Mouse (Mus musculus): Measurements from ENCODE around the gene Hils1. TPM values are rescaled to one million over a fixed set of nuclear protein-coding genes. Genes with fewer than 3 reads are reported as not detected.

The Hils1 gene
- total RNA-seq, 2 experiments from 2014 or later: not detected

- DNase-seq (ENCODE audit: low spot score in 2 of 2): peak; percentile 20 to 41
Measured at GRCm38 (mm10) chr11:95002705-95003104, 35.3 kb downstream of the Hils1 start.

- peak; percentile 23 to 27 for DNase-seq (ENCODE audit: low spot score in 2 of 2)
Measured at GRCm38 (mm10) chr11:95004136-95004936, 36.9 kb downstream of the Hils1 start.

GRCm38 (mm10) chr11:95004937-95005198, 37.5 kb downstream of the Hils1 start:
- no peak for DNase-seq (ENCODE audit: low spot score in 2 of 2)

GRCm38 (mm10) chr11:95006038-95006437, 38.6 kb downstream of the Hils1 start:
- peak; percentile 19 to 33 for DNase-seq (ENCODE audit: low spot score in 2 of 2)

GRCm38 (mm10) chr11:95006525-95007219, 39.3 kb downstream of the Hils1 start:
- peak; percentile 75 to 83 for DNase-seq (ENCODE audit: low spot score in 2 of 2)

GRCm38 (mm10) chr11:95007418-95007817, 40.0 kb downstream of the Hils1 start:
- DNase-seq (ENCODE audit: low spot score in 2 of 2): no peak

GRCm38 (mm10) chr11:95008661-95009628, 41.6 kb downstream of the Hils1 start:
- peak; percentile 28 to 39 for DNase-seq (ENCODE audit: low spot score in 2 of 2)

GRCm38 (mm10) chr11:95009629-95010014, 42.2 kb downstream of the Hils1 start, which contains the start of gene Samd14:
TSS of gene Samd14 (plus strand) at chr11:95009879.
- DNase-seq (ENCODE audit: low spot score in 2 of 2): peak; percentile 79 to 84

- peak; percentile 64 to 70 for DNase-seq (ENCODE audit: low spot score in 2 of 2)
Measured at GRCm38 (mm10) chr11:95010141-95010739, 42.8 kb downstream of the Hils1 start.

GRCm38 (mm10) chr11:95010841-95011403, 43.5 kb downstream of the Hils1 start:
- peak in 1 of 2 experiments; percentile 37 for DNase-seq (ENCODE audit: low spot score in 2 of 2)

- DNase-seq (ENCODE audit: low spot score in 2 of 2): no peak
Measured at GRCm38 (mm10) chr11:95011416-95011815, 44.0 kb downstream of the Hils1 start.

GRCm38 (mm10) chr11:95012075-95012474, 44.7 kb downstream of the Hils1 start:
- no peak for DNase-seq (ENCODE audit: low spot score in 2 of 2)

- no peak for DNase-seq (ENCODE audit: low spot score in 2 of 2)
Measured at GRCm38 (mm10) chr11:95012487-95012886, 45.1 kb downstream of the Hils1 start.

GRCm38 (mm10) chr11:95015484-95015883, 48.1 kb downstream of the Hils1 start:
- no peak for DNase-seq (ENCODE audit: low spot score in 2 of 2)

Other genes with a start within 250 kb of the Hils1 start
- under 1 TPM; 0.65 to 0.71 TPM for gene Cdc34b, start 225.8 kb upstream of the Hils1 start, total RNA-seq (2021)
- gene Tmem92, start 184.9 kb upstream of the Hils1 start, total RNA-seq (2021): not detected
- 10 to 100 TPM; 60.6 to 66.1 TPM for gene Col1a1, start 31.4 kb upstream of the Hils1 start, total RNA-seq (2021)
- under 1 TPM; 0.66 to 0.78 TPM for gene Sgca, start 8.7 kb downstream of the Hils1 start, total RNA-seq (2021)
- 100 to 1,000 TPM; 501 TPM for gene Ppp1r9b, start 23.4 kb downstream of the Hils1 start, total RNA-seq (2021)
- 100 to 1,000 TPM; 107 TPM for gene Samd14, start 42.3 kb downstream of the Hils1 start, total RNA-seq (2021)
- 10 to 100 TPM; 48.9 to 49.7 TPM for gene Pdk2, start 73.8 kb downstream of the Hils1 start, total RNA-seq (2021)
- gene Itga3, start 109.2 kb downstream of the Hils1 start, total RNA-seq (2021): 10 to 100 TPM; 16.4 to 18.9 TPM
- gene Dlx3, start 152.5 kb downstream of the Hils1 start, total RNA-seq (2021): not detected
- under 1 TPM in 1 of 2 experiments, not detected in 1; 0.23 TPM for gene Dlx4, start 178.7 kb downstream of the Hils1 start, total RNA-seq (2021)

Data from layer of hippocampus, postnatal 10 days (tissue).